Mouse (Mus musculus) liver, embryonic 16.5 days (tissue): ENCODE measurements around the gene Plxna2. TPM values are rescaled to one million over a fixed set of nuclear protein-coding genes. Genes with fewer than 3 reads are reported as not detected.

Source experiments
- ATAC-seq: fragments of 200-750 bp; cut with Nextera tagmentation; 2 replicates; pipeline ENCODE4 v1.8.0; 2017; ENCODE audit warnings: low read depth, mild to moderate bottlenecking, moderate number of reproducible peaks, moderate library complexity
- H3K27ac ChIP-seq: fragments of 300-500 bp; sonication (generic); 2 replicates; pipeline ENCODE4 v1.5.1; 2014; ENCODE audit warnings: mild to moderate bottlenecking, low read length
- H3K27me3 ChIP-seq: fragments of 300-500 bp; sonication (generic); 2 replicates; pipeline ENCODE4 v1.6.1; 2014; ENCODE audit warnings: low read depth, low read length, mixed read lengths; ENCODE audit not compliant: control insufficient read depth, insufficient read depth
- H3K36me3 ChIP-seq: fragments of 300-500 bp; sonication (generic); 2 replicates; pipeline ENCODE4 v1.6.1; 2014; ENCODE audit warnings: mild to moderate bottlenecking; ENCODE audit not compliant: control insufficient read depth, insufficient read depth
- H3K4me1 ChIP-seq: fragments of 300-500 bp; sonication (generic); 2 replicates; pipeline ENCODE4 v1.6.1; 2014; ENCODE audit warnings: low read depth, low read length, mixed read lengths; ENCODE audit not compliant: control insufficient read depth
- H3K4me2 ChIP-seq: fragments of 300-500 bp; sonication (generic); 2 replicates; pipeline ENCODE4 v1.6.1; 2014; ENCODE audit warnings: low read depth, low read length, mixed read lengths
- H3K4me3 ChIP-seq: fragments of 300-500 bp; sonication (generic); 2 replicates; pipeline ENCODE4 v1.5.1; 2014; ENCODE audit warnings: low read depth, mild to moderate bottlenecking, low read length
- H3K9ac ChIP-seq: fragments of 300-500 bp; sonication (generic); 2 replicates; pipeline ENCODE4 v1.6.1; 2014; ENCODE audit warnings: low read depth, low read length
- H3K9me3 ChIP-seq: fragments of 300-500 bp; sonication (generic); replicated peaks from 2 replicates; pipeline ENCODE4 v1.6.1; 2016; ENCODE audit warnings: low read length; ENCODE audit not compliant: control insufficient read depth
- WGBS: fragments of 180-500 bp; shearing (Covaris S2); extraction: QIAGEN DNeasy Blood & Tissue Kit; methylation state at CpG from one replicate; pipeline ENCODE4 v1.1.7; 2014; ENCODE audit not compliant: insufficient replicate concordance; 5-methylcytosine and 5-hydroxymethylcytosine counted together
- polyA plus RNA-seq: library from polyadenylated mRNA; unstranded; fragments of >200 nt; fragmentation: Nextera tagmentation; extraction: Ambion mirVana; gene quantifications from 2 replicates; pipeline ENCODE4 v1.2.1, GENCODE M21; 2015

Gene Plxna2
- polyA plus RNA-seq, 1 experiment from 2014 or later: 2.2 TPM

- Histone ChIP-seq H3K4me2 (peak overlapping the region; percentile 94), H3K4me1 (peaks cover 23% of the 10 kb centered on the region), H3K9me3 (no peaks in the 10 kb centered on the region), H3K27ac (peak overlapping the region; percentile 38; the same call in 1 of the 2 replicates), H3K27me3 (peaks cover 2% of the 10 kb centered on the region), H3K4me3 (peak overlapping the region; percentile 69), H3K36me3 (no peaks in the 10 kb centered on the region), H3K9ac (peak overlapping the region; percentile 68)
- peak; percentile 30 for ATAC-seq
- WGBS: under 1% methylated on average over 56 of the region's 56 CpGs
Observed at GRCm38 (mm10) chr1:194620245-194620991, 2.4 kb downstream of the Plxna2 start.

GRCm38 (mm10) chr1:194622174-194622573 is 4.2 kb downstream of the Plxna2 start:
- Histone ChIP-seq H3K36me3 (no peaks in the 10 kb centered on the region), H3K27ac (no peak overlapping the region), H3K4me3 (no peak overlapping the region), H3K9ac (no peak overlapping the region), H3K4me1 (peaks cover 25% of the 10 kb centered on the region), H3K27me3 (peaks cover 2% of the 10 kb centered on the region), H3K9me3 (no peaks in the 10 kb centered on the region), H3K4me2 (no peak overlapping the region)
- ATAC-seq: no peak
- WGBS: 63% methylated on average over 3 of the region's 3 CpGs

GRCm38 (mm10) chr1:194622677-194623076 is 4.7 kb downstream of the Plxna2 start:
- ATAC-seq: no peak
- Histone ChIP-seq H3K36me3 (no peaks in the 10 kb centered on the region), H3K27me3 (peaks cover 2% of the 10 kb centered on the region), H3K4me2 (no peak overlapping the region), H3K9ac (no peak overlapping the region), H3K4me3 (no peak overlapping the region), H3K9me3 (no peaks in the 10 kb centered on the region), H3K4me1 (peaks cover 25% of the 10 kb centered on the region), H3K27ac (no peak overlapping the region)
- WGBS: 53% methylated on average over 2 of the region's 2 CpGs

- H3K4me2 ChIP-seq: no peak overlapping the region
- ATAC-seq: no peak
Observed at GRCm38 (mm10) chr1:194623641-194624040, 5.6 kb downstream of the Plxna2 start.

GRCm38 (mm10) chr1:194624411-194624810 is 6.4 kb downstream of the Plxna2 start:
- Histone ChIP-seq H3K27ac (no peak overlapping the region), H3K4me3 (no peak overlapping the region), H3K36me3 (no peaks in the 10 kb centered on the region), H3K4me2 (no peak overlapping the region), H3K9me3 (no peaks in the 10 kb centered on the region), H3K27me3 (peaks cover 2% of the 10 kb centered on the region), H3K9ac (no peak overlapping the region), H3K4me1 (peaks cover 19% of the 10 kb centered on the region)
- 38% methylated on average over 2 of the region's 2 CpGs for WGBS
- no peak for ATAC-seq

More at GRCm38 (mm10) chr1:194623641-194624040, 5.6 kb downstream of the Plxna2 start:
- Histone ChIP-seq H3K9ac (no peak overlapping the region), H3K36me3 (no peaks in the 10 kb centered on the region), H3K4me3 (no peak overlapping the region), H3K9me3 (no peaks in the 10 kb centered on the region), H3K27ac (no peak overlapping the region), H3K27me3 (peaks cover 2% of the 10 kb centered on the region), H3K4me1 (peaks cover 25% of the 10 kb centered on the region)
- 68% methylated on average over 3 of the region's 3 CpGs for WGBS

GRCm38 (mm10) chr1:194624973-194625372 is 7.0 kb downstream of the Plxna2 start:
- Histone ChIP-seq H3K4me3 (no peak overlapping the region), H3K36me3 (no peaks in the 10 kb centered on the region), H3K4me1 (peaks cover 17% of the 10 kb centered on the region), H3K9ac (no peak overlapping the region), H3K9me3 (no peaks in the 10 kb centered on the region), H3K27ac (no peak overlapping the region), H3K4me2 (no peak overlapping the region), H3K27me3 (peaks cover 2% of the 10 kb centered on the region; the same call in 1 of the 2 replicates)
- 62% methylated on average over 4 of the region's 4 CpGs for WGBS
- no peak for ATAC-seq

GRCm38 (mm10) chr1:194626109-194626508 is 8.1 kb downstream of the Plxna2 start:
- WGBS: 17% methylated on average over 2 of the region's 2 CpGs
- Histone ChIP-seq H3K9ac (no peak overlapping the region), H3K36me3 (no peaks in the 10 kb centered on the region), H3K4me2 (no peak overlapping the region), H3K4me3 (no peak overlapping the region), H3K27me3 (no peaks in the 10 kb centered on the region), H3K9me3 (no peaks in the 10 kb centered on the region), H3K27ac (no peak overlapping the region), H3K4me1 (peaks cover 13% of the 10 kb centered on the region)
- ATAC-seq: 0 out of 2 replicates have a peak, but pooled peaks have one; percentile 14

GRCm38 (mm10) chr1:194627286-194627685 is 9.3 kb downstream of the Plxna2 start:
- Histone ChIP-seq H3K9me3 (no peaks in the 10 kb centered on the region), H3K4me3 (no peak overlapping the region), H3K36me3 (no peaks in the 10 kb centered on the region), H3K4me2 (no peak overlapping the region), H3K27ac (no peak overlapping the region), H3K27me3 (no peaks in the 10 kb centered on the region), H3K9ac (no peak overlapping the region), H3K4me1 (peaks cover 13% of the 10 kb centered on the region)
- ATAC-seq: no peak

- Histone ChIP-seq H3K9me3 (no peaks in the 10 kb centered on the region), H3K4me3 (no peak overlapping the region), H3K4me2 (no peak overlapping the region), H3K36me3 (no peaks in the 10 kb centered on the region), H3K27ac (no peak overlapping the region), H3K9ac (no peak overlapping the region), H3K27me3 (no peaks in the 10 kb centered on the region), H3K4me1 (peaks cover 6% of the 10 kb centered on the region)
- no peak for ATAC-seq
- WGBS: 53% methylated on average over 2 of the region's 2 CpGs
Observed at GRCm38 (mm10) chr1:194629135-194629689, 11.2 kb downstream of the Plxna2 start.
